Mouse (Mus musculus): ENCODE measurements around the gene 6030498E09Rik.

- TF ChIP-seq CTCF (IDR thresholded peaks at IDR 0.05; ENCODE audit: insufficient read depth, low read depth, low read length), result no peak
- TF ChIP-seq POLR2A (IDR thresholded peaks at IDR 0.05; ENCODE audit: insufficient read depth, low read depth, low read length), result no peak
Observed at GRCm38 (mm10) chrX:38730639-38731038, 41.8 kb upstream of the 6030498E09Rik start.
